Mouse (Mus musculus): ENCODE measurements around the gene Anapc11.

DNA sequence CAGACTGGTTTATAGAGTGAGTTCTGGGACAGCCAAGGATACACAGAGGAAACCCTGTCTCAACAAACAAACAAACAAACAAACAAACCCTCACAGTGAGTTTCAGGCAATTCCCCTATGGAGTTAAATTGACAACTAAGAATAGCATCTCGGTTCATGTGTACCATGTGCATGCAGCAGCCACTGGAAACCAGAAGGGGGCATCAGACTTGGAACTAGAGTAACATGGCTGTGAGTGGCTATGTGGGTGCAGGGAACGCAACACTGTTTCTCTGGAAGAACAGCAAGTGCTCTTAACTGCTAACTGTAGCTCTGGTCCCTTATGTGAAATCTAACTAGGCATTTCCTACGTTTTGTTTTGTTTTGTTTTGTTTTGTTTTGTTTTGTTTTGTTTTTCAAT lies 53.7 kb downstream of the Anapc11 start:
- no peak for TF ChIP-seq CTCF (IDR thresholded peaks at IDR 0.05; ENCODE audit: insufficient read depth, low read depth, low read length)
- no peak for TF ChIP-seq POLR2A (IDR thresholded peaks at IDR 0.05; ENCODE audit: insufficient read depth, low read depth, low read length)
